Mouse (Mus musculus) heart, embryonic 14.5 days (tissue): ENCODE data around the gene Eipr1. TPM values are rescaled to one million over a fixed set of nuclear protein-coding genes. Genes with fewer than 3 reads are reported as not detected.

Experiments used
- ATAC-seq: fragments of 200-750 bp; cut with Nextera tagmentation; 2 replicates; pipeline ENCODE4 v1.8.0; 2017; ENCODE audit warnings: low read depth, moderate TSS enrichment; ENCODE audit not compliant: insufficient number of reproducible peaks, insufficient read depth, low FRiP score
- H3K27ac ChIP-seq, 2 experiments: fragments of 200-500 bp in 1 of 2; fragments of 300-500 bp in 1 of 2; sonication (generic) in 1 of 2; replicated peaks in 1 of 2; 2 replicates each; pipeline ENCODE4 v1.5.1; 2012 to 2014; ENCODE audit warnings: low read depth in 2 of 2, low read length in 2 of 2, control low read depth in 1 of 2, mild to moderate bottlenecking in 1 of 2, mixed read lengths in 1 of 2; ENCODE audit not compliant: control insufficient read depth in 1 of 2, insufficient read depth in 1 of 2
- H3K27me3 ChIP-seq: fragments of 300-500 bp; sonication (generic); 2 replicates; pipeline ENCODE4 v1.6.1; 2014; ENCODE audit warnings: mild to moderate bottlenecking, low read length, control low read depth; ENCODE audit not compliant: control insufficient read depth, insufficient read depth
- H3K36me3 ChIP-seq: fragments of 300-500 bp; sonication (generic); 2 replicates; pipeline ENCODE4 v1.6.1; 2014; ENCODE audit warnings: mild to moderate bottlenecking, control low read depth, low read length, mixed read lengths; ENCODE audit not compliant: control insufficient read depth, insufficient read depth
- H3K4me1 ChIP-seq, 2 experiments: fragments of 200-500 bp in 1 of 2; fragments of 300-500 bp in 1 of 2; sonication (generic) in 1 of 2; 2 replicates each; pipeline ENCODE4 v1.6.1; 2012 to 2014; ENCODE audit warnings: low read length in 2 of 2, control low read depth in 1 of 2, mixed read lengths in 1 of 2; ENCODE audit not compliant: control insufficient read depth in 2 of 2, insufficient read depth in 2 of 2
- H3K4me2 ChIP-seq: fragments of 300-500 bp; sonication (generic); 2 replicates; pipeline ENCODE4 v1.6.1; 2014; ENCODE audit warnings: mild to moderate bottlenecking, low read length
- H3K4me3 ChIP-seq, 2 experiments: fragments of 200-500 bp in 1 of 2; fragments of 300-500 bp in 1 of 2; sonication (generic) in 1 of 2; 2 replicates each; pipeline ENCODE4 v1.5.1; 2012 to 2014; ENCODE audit warnings: low read length in 2 of 2, mild to moderate bottlenecking in 2 of 2, control low read depth in 1 of 2, low read depth in 1 of 2, moderate library complexity in 1 of 2; ENCODE audit not compliant: control insufficient read depth in 1 of 2, insufficient read depth in 1 of 2
- H3K9ac ChIP-seq: fragments of 300-500 bp; sonication (generic); 2 replicates; pipeline ENCODE4 v1.6.1; 2014; ENCODE audit warnings: mild to moderate bottlenecking, low read length
- H3K9me3 ChIP-seq: fragments of 300-500 bp; sonication (generic); 2 replicates; pipeline ENCODE4 v1.6.1; 2016; ENCODE audit warnings: low read length, control low read depth; ENCODE audit not compliant: control insufficient read depth
- WGBS: fragments of 180-500 bp; shearing (Covaris S2); extraction: QIAGEN DNeasy Blood & Tissue Kit; methylation state at CpG from one replicate; pipeline ENCODE4 v1.1.7; 2014; 5-methylcytosine and 5-hydroxymethylcytosine counted together
- polyA plus RNA-seq: library from polyadenylated mRNA; unstranded; fragments of >200 nt; fragmentation: Nextera tagmentation; extraction: Ambion mirVana; gene quantifications from 2 replicates; pipeline ENCODE4 v1.2.1, GENCODE M21; 2014

Eipr1 gene
- polyA plus RNA-seq, 1 experiment from 2014 or later = 19.8 TPM

DNA sequence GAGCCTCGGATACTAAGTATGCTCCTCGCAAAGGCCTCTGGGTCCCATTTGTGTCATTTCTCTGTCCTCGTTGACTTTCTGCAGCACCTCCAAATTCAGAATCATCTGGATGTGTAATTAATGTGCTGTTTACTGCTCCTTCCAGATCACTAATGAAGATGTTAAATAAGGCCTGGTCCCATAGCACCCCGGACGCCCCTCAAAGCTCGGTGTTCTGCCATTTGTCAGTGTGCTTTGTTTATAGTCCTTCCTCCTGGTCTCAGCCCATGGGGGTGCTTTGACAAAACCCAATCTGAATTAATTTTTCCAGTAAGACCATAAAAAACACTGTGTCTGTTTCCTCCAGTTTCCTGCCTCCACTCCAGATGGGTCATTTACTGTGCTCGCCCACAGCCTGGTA lies 28.6 kb downstream of the Eipr1 start:
- Histone ChIP-seq H3K4me3 (no peak overlapping the region), H3K4me2 (no peak overlapping the region), H3K36me3 (no peaks in the 10 kb centered on the region), H3K9me3 (no peaks in the 10 kb centered on the region), H3K9ac (no peak overlapping the region), H3K4me1 (no peaks in the 10 kb centered on the region), H3K27ac (no peak overlapping the region), H3K27me3 (no peaks in the 10 kb centered on the region)
- 91% methylated on average over 7 of the region's 7 CpGs for WGBS
- no peak for ATAC-seq

DNA sequence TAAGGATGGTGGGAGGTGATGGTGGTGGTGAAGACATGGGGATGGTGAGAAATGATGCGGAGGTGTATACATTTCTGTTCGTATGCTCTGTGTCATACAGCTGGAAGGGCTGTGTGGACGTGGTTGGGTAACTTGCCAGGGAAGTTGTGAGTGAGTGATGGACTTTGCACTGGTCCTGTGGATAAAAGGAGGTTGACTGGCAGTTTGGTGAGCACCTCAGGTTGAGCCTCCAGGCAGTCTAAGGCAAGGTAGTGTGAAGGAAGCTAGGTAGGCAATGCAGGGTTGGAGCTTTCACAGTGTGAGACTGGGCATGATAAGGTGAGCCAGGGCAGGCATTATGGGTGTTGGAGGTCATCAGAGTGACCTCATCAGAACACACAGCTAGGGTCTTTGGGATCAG lies 31.0 kb downstream of the Eipr1 start:
- Histone ChIP-seq H3K27ac (no peak overlapping the region), H3K9me3 (no peaks in the 10 kb centered on the region), H3K27me3 (no peaks in the 10 kb centered on the region), H3K4me3 (no peak overlapping the region), H3K9ac (no peak overlapping the region), H3K4me2 (no peak overlapping the region), H3K4me1 (0 out of 4 replicates have a peak, but pooled peaks cover 0 to 2% of the 10 kb centered on the region in 2 experiments), H3K36me3 (no peaks in the 10 kb centered on the region)
- WGBS = 88% methylated on average over 3 of the region's 3 CpGs
- no peak for ATAC-seq

DNA sequence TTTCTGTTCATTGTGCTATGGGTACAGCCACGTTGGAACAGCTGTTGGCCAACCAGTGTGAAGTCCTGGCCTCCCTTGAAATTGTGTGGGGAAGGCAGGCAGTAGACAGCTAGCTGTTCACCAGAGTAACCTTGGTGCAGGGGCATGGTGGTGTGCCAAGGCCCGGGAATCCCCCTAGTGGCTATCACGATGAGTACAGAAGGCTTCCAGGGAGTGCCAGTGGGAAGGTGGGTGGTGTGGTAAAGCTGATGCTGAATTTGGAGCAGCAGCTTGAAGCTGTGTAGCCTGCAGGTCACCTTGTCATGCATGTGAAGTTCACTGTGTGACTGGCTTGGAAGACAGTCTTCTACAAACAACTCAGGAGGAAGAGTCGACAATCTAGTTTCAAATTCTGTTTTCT lies 32.8 kb downstream of the Eipr1 start:
- Histone ChIP-seq H3K4me2 (no peak overlapping the region), H3K36me3 (no peaks in the 10 kb centered on the region), H3K4me3 (no peak overlapping the region), H3K4me1 (0 out of 4 replicates have a peak, but pooled peaks cover 0 to 2% of the 10 kb centered on the region in 2 experiments), H3K27me3 (no peaks in the 10 kb centered on the region), H3K9me3 (no peaks in the 10 kb centered on the region), H3K27ac (no peak overlapping the region), H3K9ac (no peak overlapping the region)
- WGBS = 39% methylated on average over 4 of the region's 4 CpGs
- 0 out of 2 replicates have a peak, but pooled peaks have one; percentile 25 for ATAC-seq

DNA sequence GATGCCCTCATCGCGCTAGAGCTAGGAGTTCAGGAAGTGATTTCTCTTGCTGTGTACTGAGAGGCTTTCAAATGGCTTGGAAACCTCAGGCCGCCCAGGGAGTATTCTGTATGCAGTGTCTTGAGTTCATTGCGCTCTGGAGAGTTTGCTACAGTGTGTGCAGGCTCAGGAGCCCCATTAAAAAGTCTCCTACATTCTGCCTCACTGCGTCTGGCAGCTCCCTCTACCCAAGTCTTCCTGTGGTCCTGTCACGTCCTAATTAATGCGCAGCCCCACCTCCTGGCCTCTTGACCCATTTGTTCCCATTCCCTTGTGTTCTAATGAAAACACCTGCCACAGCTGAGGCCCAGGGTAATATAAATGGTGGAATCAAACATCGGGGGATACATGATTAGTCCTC lies 33.3 kb downstream of the Eipr1 start:
- Histone ChIP-seq H3K9me3 (no peaks in the 10 kb centered on the region), H3K4me2 (no peak overlapping the region), H3K27ac (no peak overlapping the region), H3K27me3 (no peaks in the 10 kb centered on the region), H3K4me3 (no peak overlapping the region), H3K9ac (no peak overlapping the region), H3K4me1 (0 out of 4 replicates have a peak, but pooled peaks cover 0 to 2% of the 10 kb centered on the region in 2 experiments), H3K36me3 (no peaks in the 10 kb centered on the region)
- ATAC-seq = no peak
- WGBS = 73% methylated on average over 8 of the region's 8 CpGs

DNA sequence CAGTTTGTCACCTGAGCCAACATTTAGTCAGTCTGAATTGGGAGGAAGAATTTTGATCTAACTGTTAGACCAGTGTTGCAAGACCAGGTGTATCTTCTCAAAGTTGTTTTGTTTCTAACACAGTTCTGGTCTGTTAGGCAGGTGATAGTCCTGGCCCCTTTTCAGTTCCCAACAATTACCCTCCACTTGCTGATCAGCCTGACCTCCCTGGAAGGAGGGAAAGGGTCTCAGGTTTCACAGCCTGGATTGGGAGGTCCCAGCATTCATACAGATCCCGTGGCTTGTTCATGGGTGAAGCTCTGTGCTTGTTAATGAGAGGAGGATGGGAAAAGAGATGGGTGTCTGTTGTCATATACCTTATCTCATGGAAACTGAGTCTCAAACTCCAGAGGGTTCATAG lies 33.7 kb downstream of the Eipr1 start:
- Histone ChIP-seq H3K4me3 (no peak overlapping the region), H3K9me3 (no peaks in the 10 kb centered on the region), H3K9ac (no peak overlapping the region), H3K27ac (no peak overlapping the region), H3K27me3 (no peaks in the 10 kb centered on the region), H3K4me2 (no peak overlapping the region), H3K4me1 (0 out of 4 replicates have a peak, but pooled peaks cover 0 to 2% of the 10 kb centered on the region in 2 experiments), H3K36me3 (no peaks in the 10 kb centered on the region)
- ATAC-seq = no peak
- 35% methylated on average over 1 of the region's 1 CpGs for WGBS

DNA sequence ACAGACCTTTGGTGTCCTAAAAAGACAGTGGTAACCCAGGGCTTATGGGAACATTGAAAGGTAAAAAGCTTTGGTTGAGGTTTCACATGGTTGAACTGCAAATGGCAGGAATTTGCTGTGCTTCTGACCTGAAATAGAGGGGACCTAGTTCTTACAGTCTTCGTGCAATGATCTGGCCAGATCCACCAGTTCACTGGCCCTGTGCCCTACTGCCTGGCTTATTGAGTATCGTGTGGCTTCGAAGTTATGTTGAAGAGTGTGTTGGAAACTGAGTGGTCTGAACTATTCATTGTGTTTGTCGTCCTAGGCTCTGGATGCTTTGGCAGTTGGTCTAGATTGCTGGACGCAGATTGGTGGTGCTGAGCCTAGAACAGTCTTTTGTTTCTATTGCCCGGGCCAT lies 34.7 kb downstream of the Eipr1 start:
- Histone ChIP-seq H3K9me3 (no peaks in the 10 kb centered on the region), H3K27ac (no peak overlapping the region)
- 90% methylated on average over 6 of the region's 6 CpGs for WGBS

DNA sequence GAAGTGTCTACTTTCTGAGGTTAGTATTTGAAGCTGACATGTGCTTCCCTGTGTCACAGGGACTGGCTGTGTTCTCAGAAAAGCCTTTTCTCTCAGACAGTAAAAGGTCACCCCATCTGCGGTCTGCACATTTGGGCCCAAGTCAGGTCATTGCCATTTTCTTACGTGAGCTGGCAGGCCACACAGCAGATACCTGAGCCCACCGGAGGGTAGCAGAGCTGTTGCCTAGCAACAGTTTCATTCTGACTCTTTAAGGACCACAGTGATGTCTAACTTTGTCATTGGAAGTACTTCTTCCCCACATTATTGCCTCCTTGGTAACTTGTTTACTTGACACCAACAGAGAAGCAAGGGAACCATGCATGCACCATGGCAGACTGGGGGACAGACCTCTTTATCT lies 41.0 kb downstream of the Eipr1 start:
- no peak for ATAC-seq
- no peak overlapping the region for H3K4me2 ChIP-seq
- H3K9ac ChIP-seq = no peak overlapping the region
- H3K4me1 ChIP-seq = peaks cover 4 to 7% of the 10 kb centered on the region in 2 experiments; a peak in 3 of 4 replicates
- no peaks in the 10 kb centered on the region for H3K9me3 ChIP-seq
- no peaks in the 10 kb centered on the region for H3K27me3 ChIP-seq
- H3K36me3 ChIP-seq = no peaks in the 10 kb centered on the region
- no peak overlapping the region for H3K27ac ChIP-seq
- WGBS = 85% methylated on average over 3 of the region's 3 CpGs
- no peak overlapping the region for H3K4me3 ChIP-seq

More for the DNA sequence above, 34.7 kb downstream of the Eipr1 start:
- H3K27me3 ChIP-seq = no peaks in the 10 kb centered on the region
- H3K4me1 ChIP-seq = 0 out of 4 replicates have a peak, but pooled peaks cover 0 to 2% of the 10 kb centered on the region in 2 experiments
- no peaks in the 10 kb centered on the region for H3K36me3 ChIP-seq
- no peak overlapping the region for H3K4me2 ChIP-seq
- H3K4me3 ChIP-seq = no peak overlapping the region
- no peak overlapping the region for H3K9ac ChIP-seq
- no peak for ATAC-seq

DNA sequence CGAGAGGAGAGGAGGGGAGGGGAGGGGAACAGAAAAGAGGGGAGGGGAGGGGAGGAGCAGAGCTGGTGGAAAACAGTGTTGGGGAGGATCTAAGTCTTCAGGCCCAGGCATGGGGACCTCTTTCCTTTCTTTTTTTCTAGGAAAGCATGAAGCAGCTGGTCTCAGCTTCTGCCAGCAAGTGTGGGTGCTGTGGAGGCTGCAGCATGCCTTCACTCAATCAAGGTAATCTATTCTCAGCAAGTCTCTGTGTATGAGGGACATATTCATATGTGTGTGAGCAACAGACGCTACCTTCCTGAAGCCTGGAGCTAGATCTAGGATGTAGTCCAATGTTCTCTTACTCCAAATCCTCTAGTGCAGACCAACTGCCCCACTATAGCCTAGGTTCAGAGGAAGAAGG lies 42.1 kb downstream of the Eipr1 start:
- no peak overlapping the region for H3K9ac ChIP-seq
- H3K4me3 ChIP-seq = no peak overlapping the region
- peaks cover 3 to 7% of the 10 kb centered on the region in 2 experiments; a peak in 3 of 4 replicates for H3K4me1 ChIP-seq
- WGBS = 86% methylated on average over 2 of the region's 2 CpGs
- no peak overlapping the region for H3K27ac ChIP-seq
- H3K27me3 ChIP-seq = no peaks in the 10 kb centered on the region
- H3K36me3 ChIP-seq = no peaks in the 10 kb centered on the region
- no peak overlapping the region for H3K4me2 ChIP-seq
- no peak for ATAC-seq
- H3K9me3 ChIP-seq = no peaks in the 10 kb centered on the region
